Mouse (Mus musculus) neural tube, embryonic 11.5 days (tissue): ENCODE measurements around the gene Fbxo34. TPM values are rescaled to one million over a fixed set of nuclear protein-coding genes. Genes with fewer than 3 reads are reported as not detected.

Source experiments
- ATAC-seq: fragments of 200-750 bp; cut with Nextera tagmentation; 2 replicates; pipeline ENCODE4 v1.8.0; 2017; ENCODE audit warnings: moderate number of reproducible peaks, mild to moderate bottlenecking, moderate TSS enrichment, moderate library complexity; ENCODE audit not compliant: insufficient read depth, low FRiP score, low TSS enrichment
- DNase-seq: peaks from one replicate; pipeline ENCODE4 v3.0.0-alpha.2; 2015; ENCODE audit warnings: low spot score
- H3K27ac ChIP-seq: fragments of 300-500 bp; sonication (generic); 2 replicates; pipeline ENCODE4 v1.5.1; 2014; ENCODE audit warnings: low read depth, mild to moderate bottlenecking, low read length
- H3K27me3 ChIP-seq: fragments of 300-500 bp; sonication (generic); 2 replicates; pipeline ENCODE4 v1.6.1; 2014; ENCODE audit warnings: mild to moderate bottlenecking, low read length, mixed read lengths; ENCODE audit not compliant: control insufficient read depth, insufficient read depth
- H3K36me3 ChIP-seq: fragments of 300-500 bp; sonication (generic); 2 replicates; pipeline ENCODE4 v1.6.1; 2014; ENCODE audit warnings: mild to moderate bottlenecking, low read length, moderate library complexity, mixed read lengths; ENCODE audit not compliant: control insufficient read depth, insufficient read depth
- H3K4me1 ChIP-seq: fragments of 300-500 bp; sonication (generic); 2 replicates; pipeline ENCODE4 v1.6.1; 2014; ENCODE audit warnings: low read length, mixed read lengths; ENCODE audit not compliant: control insufficient read depth, insufficient read depth
- H3K4me2 ChIP-seq: fragments of 300-500 bp; sonication (generic); 2 replicates; pipeline ENCODE4 v1.6.1; 2014; ENCODE audit warnings: low read depth, mild to moderate bottlenecking, moderate library complexity
- H3K4me3 ChIP-seq: fragments of 300-500 bp; sonication (generic); 2 replicates; pipeline ENCODE4 v1.5.1; 2014; ENCODE audit warnings: low read depth, low read length
- H3K9ac ChIP-seq: fragments of 300-500 bp; sonication (generic); 2 replicates; pipeline ENCODE4 v1.6.1; 2014; ENCODE audit warnings: mild to moderate bottlenecking, low read length
- H3K9me3 ChIP-seq: fragments of 300-500 bp; sonication (generic); 2 replicates; pipeline ENCODE4 v1.6.1; 2016; ENCODE audit warnings: low read length; ENCODE audit not compliant: control insufficient read depth
- WGBS: fragments of 180-500 bp; shearing (Covaris S2); extraction: QIAGEN DNeasy Blood & Tissue Kit; methylation state at CpG from one replicate; pipeline ENCODE4 v1.1.7; 2014; 5-methylcytosine and 5-hydroxymethylcytosine counted together
- polyA plus RNA-seq: library from polyadenylated mRNA; unstranded; fragments of >200 nt; fragmentation: Nextera tagmentation; extraction: Ambion mirVana; gene quantifications from 2 replicates; pipeline ENCODE4 v1.2.1, GENCODE M21; 2014

Fbxo34 gene
- polyA plus RNA-seq, 1 experiment from 2014 or later, result 25.8 TPM

DNA sequence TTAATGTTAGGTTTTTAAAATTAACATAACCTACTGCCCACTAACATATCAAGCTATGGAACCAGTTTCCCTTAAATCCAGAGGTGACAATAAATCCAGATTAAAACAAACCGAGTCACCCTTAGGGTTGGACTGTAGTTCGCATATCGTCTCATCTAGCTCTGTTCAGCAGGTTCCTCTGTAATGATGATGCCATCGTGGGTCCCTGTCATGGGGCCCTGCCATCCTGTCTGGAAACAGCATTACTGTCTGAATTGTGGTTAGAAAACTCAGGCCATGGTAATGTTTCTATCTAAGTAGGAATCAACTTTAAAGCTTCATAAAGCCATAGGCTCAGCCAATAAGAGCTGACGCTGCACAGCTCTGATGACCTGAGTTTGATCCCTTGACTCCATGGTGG lies 48.4 kb downstream of the Fbxo34 start:
- WGBS, result 75% methylated on average over 5 of the region's 5 CpGs
- Histone ChIP-seq H3K36me3 (no peaks in the 10 kb centered on the region), H3K9ac (no peak overlapping the region), H3K4me1 (no peaks in the 10 kb centered on the region), H3K4me2 (no peak overlapping the region), H3K4me3 (no peak overlapping the region), H3K27ac (no peak overlapping the region), H3K9me3 (no peaks in the 10 kb centered on the region), H3K27me3 (no peaks in the 10 kb centered on the region)
- DNase-seq (no peak), ATAC-seq (no peak)

GRCm38 (mm10) chr14:47504036-47504435 lies 53.8 kb downstream of the Fbxo34 start:
- H3K4me2 ChIP-seq, result no peak overlapping the region
- 92% methylated on average over 3 of the region's 3 CpGs for WGBS
- no peaks in the 10 kb centered on the region for H3K9me3 ChIP-seq
- no peaks in the 10 kb centered on the region for H3K36me3 ChIP-seq
- no peak overlapping the region for H3K4me3 ChIP-seq
- ATAC-seq (no peak), DNase-seq (no peak)
- H3K9ac ChIP-seq, result no peak overlapping the region
- H3K27ac ChIP-seq, result no peak overlapping the region
- H3K27me3 ChIP-seq, result no peaks in the 10 kb centered on the region
- no peaks in the 10 kb centered on the region for H3K4me1 ChIP-seq

DNA sequence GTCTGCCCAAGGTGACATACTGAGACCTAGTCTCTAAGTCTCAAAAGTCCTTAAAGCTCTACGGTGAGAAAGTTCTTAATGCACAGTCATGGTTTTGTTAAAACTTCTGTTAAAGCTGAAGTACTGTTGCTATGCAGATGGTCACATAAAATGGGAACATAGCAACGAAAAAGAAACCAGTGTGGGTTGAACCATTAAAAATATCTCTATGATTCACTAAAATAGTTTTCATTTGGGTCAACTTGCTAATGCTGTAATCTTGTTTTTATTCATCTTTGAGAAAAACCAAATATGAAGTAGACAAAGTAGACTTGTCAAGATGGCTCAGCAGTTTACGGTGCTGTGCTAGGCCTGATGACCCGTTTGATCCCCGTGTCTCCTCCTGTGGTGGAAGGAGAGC lies 56.5 kb downstream of the Fbxo34 start:
- ATAC-seq, result no peak
- no peak for DNase-seq
- H3K4me2 ChIP-seq, result no peak overlapping the region
- H3K4me1 ChIP-seq, result no peaks in the 10 kb centered on the region
- H3K27ac ChIP-seq, result no peak overlapping the region
- no peaks in the 10 kb centered on the region for H3K9me3 ChIP-seq
- no peaks in the 10 kb centered on the region for H3K27me3 ChIP-seq
- no peak overlapping the region for H3K4me3 ChIP-seq
- H3K36me3 ChIP-seq, result no peaks in the 10 kb centered on the region
- H3K9ac ChIP-seq, result no peak overlapping the region
- WGBS, result 93% methylated on average over 5 of the region's 5 CpGs

DNA sequence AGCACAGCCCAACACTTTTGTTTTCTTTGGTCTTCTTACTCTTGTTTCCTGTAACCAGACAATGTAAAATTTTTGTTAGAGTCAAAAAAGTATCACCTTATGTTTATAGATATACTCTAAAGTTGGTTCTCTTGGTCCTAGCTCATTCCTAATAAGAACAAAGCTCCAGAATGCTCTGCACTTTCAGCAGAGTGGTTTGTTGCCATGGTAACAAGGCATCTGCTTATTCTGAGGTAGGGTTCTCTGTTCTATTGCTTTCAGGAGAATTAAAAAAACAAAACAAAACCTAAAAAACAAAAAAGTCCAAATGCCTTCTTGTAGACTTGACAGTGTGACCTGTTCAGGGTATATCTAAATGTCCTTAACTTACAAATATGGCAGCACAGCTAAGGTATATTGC lies 57.8 kb downstream of the Fbxo34 start:
- Histone ChIP-seq H3K36me3 (no peaks in the 10 kb centered on the region), H3K4me1 (no peaks in the 10 kb centered on the region), H3K27ac (no peak overlapping the region), H3K27me3 (no peaks in the 10 kb centered on the region), H3K9me3 (no peaks in the 10 kb centered on the region), H3K9ac (no peak overlapping the region), H3K4me3 (no peak overlapping the region), H3K4me2 (no peak overlapping the region)
- ATAC-seq (no peak), DNase-seq (no peak)

DNA sequence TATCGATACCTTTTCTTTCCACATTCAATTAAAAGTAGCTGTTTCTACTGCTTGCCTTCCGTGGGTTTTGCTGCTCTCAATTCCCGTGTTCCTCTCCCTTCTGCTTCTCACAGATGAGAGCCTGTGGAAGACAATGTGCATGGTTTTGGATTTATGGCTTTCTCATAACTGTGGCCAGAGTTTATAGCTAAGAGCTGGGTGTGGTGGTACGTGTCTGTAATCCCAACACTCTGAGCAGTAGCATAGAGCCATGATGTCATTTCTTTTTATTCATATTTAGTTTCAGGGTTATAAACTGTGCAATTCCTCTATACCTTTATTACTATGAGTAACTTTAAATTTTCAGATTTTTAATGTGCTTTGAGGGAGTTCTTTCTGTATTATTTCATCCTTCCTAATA lies 60.0 kb downstream of the Fbxo34 start:
- no peak for DNase-seq
- Histone ChIP-seq H3K4me1 (no peaks in the 10 kb centered on the region), H3K9me3 (no peaks in the 10 kb centered on the region), H3K4me2 (no peak overlapping the region), H3K27ac (no peak overlapping the region), H3K9ac (no peak overlapping the region), H3K36me3 (no peaks in the 10 kb centered on the region), H3K27me3 (no peaks in the 10 kb centered on the region), H3K4me3 (no peak overlapping the region)
- ATAC-seq, result no peak
- 94% methylated on average over 4 of the region's 4 CpGs for WGBS

GRCm38 (mm10) chr14:47513606-47514005 lies 63.4 kb downstream of the Fbxo34 start:
- no peaks in the 10 kb centered on the region for H3K9me3 ChIP-seq
- WGBS, result over 99% methylated on average over 3 of the region's 3 CpGs

GRCm38 (mm10) chr14:47514816-47515453 lies 64.7 kb downstream of the Fbxo34 start:
- Histone ChIP-seq H3K9ac (no peak overlapping the region), H3K36me3 (no peaks in the 10 kb centered on the region), H3K4me3 (no peak overlapping the region), H3K4me1 (no peaks in the 10 kb centered on the region), H3K9me3 (no peaks in the 10 kb centered on the region), H3K27me3 (no peaks in the 10 kb centered on the region), H3K4me2 (no peak overlapping the region), H3K27ac (no peak overlapping the region)
- DNase-seq, result peak; percentile 22
- 48% methylated on average over 7 of the region's 7 CpGs for WGBS
- ATAC-seq, result peak; percentile 81

More at GRCm38 (mm10) chr14:47513606-47514005, 63.4 kb downstream of the Fbxo34 start:
- Histone ChIP-seq H3K4me1 (no peaks in the 10 kb centered on the region), H3K27ac (no peak overlapping the region), H3K4me3 (no peak overlapping the region), H3K27me3 (no peaks in the 10 kb centered on the region), H3K36me3 (no peaks in the 10 kb centered on the region), H3K9ac (no peak overlapping the region), H3K4me2 (no peak overlapping the region)
- ATAC-seq (no peak), DNase-seq (no peak)

GRCm38 (mm10) chr14:47515636-47516035 lies 65.4 kb downstream of the Fbxo34 start:
- 85% methylated on average over 8 of the region's 8 CpGs for WGBS
- Histone ChIP-seq H3K36me3 (no peaks in the 10 kb centered on the region), H3K27ac (no peak overlapping the region), H3K4me3 (no peak overlapping the region), H3K4me2 (no peak overlapping the region), H3K27me3 (no peaks in the 10 kb centered on the region), H3K9me3 (no peaks in the 10 kb centered on the region), H3K4me1 (no peaks in the 10 kb centered on the region), H3K9ac (no peak overlapping the region)
- DNase-seq, result no peak
- ATAC-seq, result no peak

DNA sequence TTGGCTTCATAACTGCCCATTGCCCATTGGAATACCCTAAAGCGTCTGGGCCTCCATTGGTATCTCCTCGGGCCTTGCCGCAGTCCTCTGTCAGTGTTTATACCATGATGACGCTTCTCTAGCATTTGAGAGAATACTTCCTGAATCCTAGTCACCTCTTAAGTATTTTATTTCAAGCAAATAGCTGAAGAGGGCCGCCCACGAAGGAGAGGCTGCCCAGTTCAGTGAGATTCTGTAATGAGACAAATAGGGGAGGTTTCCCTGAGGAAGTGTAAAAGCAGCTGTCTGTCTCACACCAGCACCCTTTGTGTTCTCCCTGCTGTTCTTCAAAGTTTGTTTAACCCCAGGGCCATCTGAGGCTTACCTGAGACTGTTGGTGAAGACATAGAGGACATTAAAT lies 66.5 kb downstream of the Fbxo34 start:
- no peak overlapping the region for H3K27ac ChIP-seq
- H3K27me3 ChIP-seq, result no peaks in the 10 kb centered on the region
- WGBS, result 83% methylated on average over 6 of the region's 6 CpGs
- no peaks in the 10 kb centered on the region for H3K36me3 ChIP-seq
- H3K9me3 ChIP-seq, result no peaks in the 10 kb centered on the region
- no peaks in the 10 kb centered on the region for H3K4me1 ChIP-seq
- no peak overlapping the region for H3K4me2 ChIP-seq
- ATAC-seq (no peak), DNase-seq (no peak)
- no peak overlapping the region for H3K9ac ChIP-seq
- H3K4me3 ChIP-seq, result no peak overlapping the region
